Mouse (Mus musculus): Measurements from ENCODE around the gene Sh3kbp1.
"Not testable (repeated sequence)": the region's sequence is repeated elsewhere in the genome, so short reads cannot be mapped to it uniquely, and the experiment has no call there.

Sh3kbp1 gene

GRCm38 (mm10) chrX:159626907-159627587 lies at the start of gene Sh3kbp1:
Gene Sh3kbp1, plus strand, starts transcription at chrX:159627272.
- DNase-seq (ENCODE audit: low spot score in 2 of 2): peak in 1 of 2 experiments; percentile 20

GRCm38 (mm10) chrX:159584738-159585137 lies 42.3 kb upstream of the Sh3kbp1 start:
- not testable (repeated sequence) for DNase-seq (ENCODE audit: low spot score in 2 of 2)

GRCm38 (mm10) chrX:159591633-159592032 lies 35.4 kb upstream of the Sh3kbp1 start:
- DNase-seq (ENCODE audit: low spot score in 2 of 2): no peak

GRCm38 (mm10) chrX:159597502-159597901 lies 29.6 kb upstream of the Sh3kbp1 start:
- DNase-seq (ENCODE audit: low spot score in 2 of 2): no peak

GRCm38 (mm10) chrX:159604832-159605231 lies 22.2 kb upstream of the Sh3kbp1 start:
- DNase-seq (ENCODE audit: low spot score in 2 of 2): no peak

- DNase-seq (ENCODE audit: low spot score in 2 of 2): peak in 1 of 2 experiments; percentile 11
Observed at GRCm38 (mm10) chrX:159606936-159607335, 20.1 kb upstream of the Sh3kbp1 start.

GRCm38 (mm10) chrX:159626208-159626906 lies 715 bp upstream of the Sh3kbp1 start:
- DNase-seq (ENCODE audit: low spot score in 2 of 2): peak in 1 of 2 experiments; percentile 55

GRCm38 (mm10) chrX:159627588-159628566 lies 805 bp downstream of the Sh3kbp1 start:
- DNase-seq (ENCODE audit: low spot score in 2 of 2): peak in 1 of 2 experiments; percentile 7

- DNase-seq (ENCODE audit: low spot score in 2 of 2): no peak
Observed at GRCm38 (mm10) chrX:159628629-159629028, 1.6 kb downstream of the Sh3kbp1 start.

GRCm38 (mm10) chrX:159629203-159629602 lies 2.1 kb downstream of the Sh3kbp1 start:
- DNase-seq (ENCODE audit: low spot score in 2 of 2): no peak

- no peak for DNase-seq (ENCODE audit: low spot score in 2 of 2)
Observed at GRCm38 (mm10) chrX:159638500-159639227, 11.6 kb downstream of the Sh3kbp1 start.

GRCm38 (mm10) chrX:159639991-159640390 lies 12.9 kb downstream of the Sh3kbp1 start:
- DNase-seq (ENCODE audit: low spot score in 2 of 2): no peak

- DNase-seq (ENCODE audit: low spot score in 2 of 2): no peak
Observed at GRCm38 (mm10) chrX:159645314-159645713, 18.2 kb downstream of the Sh3kbp1 start.

GRCm38 (mm10) chrX:159647564-159647963 lies 20.5 kb downstream of the Sh3kbp1 start:
- no peak for DNase-seq (ENCODE audit: low spot score in 2 of 2)

GRCm38 (mm10) chrX:159648598-159648997 lies 21.5 kb downstream of the Sh3kbp1 start:
- no peak for DNase-seq (ENCODE audit: low spot score in 2 of 2)

GRCm38 (mm10) chrX:159650130-159650678 lies 23.1 kb downstream of the Sh3kbp1 start:
- DNase-seq (ENCODE audit: low spot score in 2 of 2): no peak

- no peak for DNase-seq (ENCODE audit: low spot score in 2 of 2)
Observed at GRCm38 (mm10) chrX:159650727-159651126, 23.7 kb downstream of the Sh3kbp1 start.

- no peak for DNase-seq (ENCODE audit: low spot score in 2 of 2)
Observed at GRCm38 (mm10) chrX:159671388-159671787, 44.3 kb downstream of the Sh3kbp1 start.

GRCm38 (mm10) chrX:159672466-159672865 lies 45.4 kb downstream of the Sh3kbp1 start:
- no peak for DNase-seq (ENCODE audit: low spot score in 2 of 2)

- DNase-seq (ENCODE audit: low spot score in 2 of 2): no peak
Observed at GRCm38 (mm10) chrX:159676242-159676641, 49.2 kb downstream of the Sh3kbp1 start.
